In genomic region chr4:129572236-129573092, GRCm38 (mm10) we compare ENCODE assay signal across 17 mouse cellular contexts. TPM values are rescaled to one million over a fixed set of nuclear protein-coding genes. Genes with fewer than 3 reads are reported as not detected.
DNase-seq lines count a peak whose midpoint lies in the region; ATAC-seq and TF ChIP-seq lines count a peak whose summit lies in the region.
"Had no signal": no experiment of that assay in that cellular context is flagged by ENCODE, and none has a peak within 500 bp of the region (broad histone marks: within the 10 kb centered on the region; RNA-seq: fewer than 3 reads in every experiment).

No protein-coding gene starts in this region.

- no peak for TF ChIP-seq POLR2A in kidney, adult 2 months (IDR thresholded peaks at IDR 0.05; ENCODE audit: low read depth, low read length)

- H3K36me3 ChIP-seq in kidney, adult 2 months (ENCODE audit: control insufficient read depth, insufficient read depth, low read length), result no peaks in the 10 kb centered on the region
- no peaks in the 10 kb centered on the region for H3K36me3 ChIP-seq in liver, embryonic 15.5 days (replicated peaks)
- H3K36me3 ChIP-seq: embryonic facial prominence, embryonic 15.5 days; forebrain, embryonic 15.5 days; hindbrain, embryonic 15.5 days; limb, embryonic 12.5 days; midbrain, embryonic 10.5 days had no signal

- H3K4me2 ChIP-seq in liver, embryonic 15.5 days, result no peak overlapping the region
- H3K4me2 ChIP-seq: embryonic facial prominence, embryonic 15.5 days; forebrain, embryonic 15.5 days; hindbrain, embryonic 15.5 days; limb, embryonic 12.5 days had no signal

- H3K4me3 ChIP-seq in kidney, adult 2 months (ENCODE audit: insufficient read depth, low read depth, low read length), result no peak overlapping the region
- no peak overlapping the region for H3K4me3 ChIP-seq in liver, embryonic 15.5 days (replicated peaks)
- H3K4me3 ChIP-seq: embryonic facial prominence, embryonic 15.5 days; forebrain, embryonic 15.5 days; hindbrain, embryonic 15.5 days; limb, embryonic 12.5 days; midbrain, embryonic 10.5 days; myocyte had no signal

- no peaks in the 10 kb centered on the region for H3K27me3 ChIP-seq in kidney, adult 2 months (replicated peaks; ENCODE audit: control insufficient read depth, insufficient read depth, low read length)
- H3K27me3 ChIP-seq in liver, embryonic 15.5 days, result peaks cover 31% of the 10 kb centered on the region
- H3K27me3 ChIP-seq: embryonic facial prominence, embryonic 15.5 days; forebrain, embryonic 15.5 days; hindbrain, embryonic 15.5 days; limb, embryonic 12.5 days had no signal

- WGBS in kidney, adult 2 months, result 67% methylated on average over 13 of the region's 13 CpGs
- 64% methylated on average over 13 of the region's 13 CpGs for WGBS in liver, embryonic 15.5 days (ENCODE audit: insufficient replicate concordance)

- no peak overlapping the region for H3K9ac ChIP-seq in liver, embryonic 15.5 days
- H3K9ac ChIP-seq: embryonic facial prominence, embryonic 15.5 days; forebrain, embryonic 15.5 days; hindbrain, embryonic 15.5 days; limb, embryonic 12.5 days had no signal

- DNase-seq in adrenal gland, adult (ENCODE audit: inconsistent age in 2 of 2, low spot score in 1 of 2), result peak; percentile 55 to 65
- no peak for DNase-seq in adrenal gland, postnatal 10 days
- peak; percentile 68 for DNase-seq in kidney, adult 2 months
- no peak for DNase-seq in kidney, adult 11 months
- peak; percentile 48 for DNase-seq in kidney, adult 9 months
- DNase-seq in spleen, postnatal 14 days (ENCODE audit: low spot score in 2 of 2), result no peak
- DNase-seq: cerebellum, postnatal 25 days; gastrocnemius, postnatal 14 days had no signal

- no peaks in the 10 kb centered on the region for H3K4me1 ChIP-seq in kidney, adult 2 months (ENCODE audit: control insufficient read depth, insufficient read depth, low read length)
- H3K4me1 ChIP-seq in liver, embryonic 15.5 days (replicated peaks), result peaks cover 10% of the 10 kb centered on the region
- H3K4me1 ChIP-seq: embryonic facial prominence, embryonic 15.5 days had no signal

- H3K27ac ChIP-seq in kidney, adult 2 months (ENCODE audit: insufficient read depth, low read depth, low read length), result peak overlapping the region; percentile 79
- no peak overlapping the region for H3K27ac ChIP-seq in liver, embryonic 15.5 days (replicated peaks)
- H3K27ac ChIP-seq: embryonic facial prominence, embryonic 15.5 days; forebrain, embryonic 15.5 days; hindbrain, embryonic 15.5 days; limb, embryonic 12.5 days; midbrain, embryonic 10.5 days had no signal

- no peak for TF ChIP-seq CTCF in kidney, adult 2 months (conservative IDR thresholded peaks at IDR 0.05; ENCODE audit: insufficient read depth, insufficient read length, low read depth, low read length)

- ATAC-seq in liver, embryonic 15.5 days (ENCODE audit: insufficient read depth), result 0 out of 2 replicates have a peak, but pooled peaks have one; percentile 38
- no peak for ATAC-seq in megakaryocyte-erythroid progenitor cell, adult 5-6 weeks (replicated peaks; ENCODE audit: low FRiP score, low TSS enrichment, poor library complexity, severe bottlenecking)
- ATAC-seq: forebrain, embryonic 15.5 days had no signal

- H3K9me3 ChIP-seq in liver, embryonic 15.5 days (replicated peaks), result no peaks in the 10 kb centered on the region
- H3K9me3 ChIP-seq: embryonic facial prominence, embryonic 15.5 days; forebrain, embryonic 15.5 days; hindbrain, embryonic 15.5 days; limb, embryonic 12.5 days; midbrain, embryonic 10.5 days had no signal

RNA-seq across cellular contexts. Expression of gene Lck, which starts 1.0 kb away (rescaled TPM):
- 1 to 10 TPM; 8.1 to 9.8 TPM for total RNA-seq in adrenal gland, postnatal 10 days (2021)
- 2.3 and 12.7 TPM in 2 replicates for polyA plus RNA-seq in kidney, adult 2 months (2012; rRNA removed)
- polyA plus RNA-seq in liver, embryonic 15.5 days (2015; fragmentation: Nextera tagmentation; extraction: Ambion mirVana), result 2.4 and 3.3 TPM in 2 replicates
- 12.7 and 12.8 TPM in 2 replicates for total RNA-seq in megakaryocyte-erythroid progenitor cell, adult 5-6 weeks (2014; fragmentation: Nextera tagmentation)
- total RNA-seq in megakaryocyte-erythroid progenitor cell, adult 5-6 weeks (2017), result 3.7 and 11.6 TPM in 2 replicates

RNA-seq across cellular contexts. Expression of gene Fam167b, which starts 5.9 kb away (rescaled TPM):
- 10 to 100 TPM; 24.4 to 28.1 TPM for total RNA-seq in adrenal gland, postnatal 10 days (2021)
- 24.6 and 27.2 TPM in 2 replicates for polyA plus RNA-seq in kidney, adult 2 months (2012; rRNA removed)
- 6.7 and 7.2 TPM in 2 replicates for polyA plus RNA-seq in liver, embryonic 15.5 days (2015; fragmentation: Nextera tagmentation; extraction: Ambion mirVana)
- not detected in 2 replicates for total RNA-seq in megakaryocyte-erythroid progenitor cell, adult 5-6 weeks (2014; fragmentation: Nextera tagmentation)
- total RNA-seq in megakaryocyte-erythroid progenitor cell, adult 5-6 weeks (2017), result not detected in 2 replicates
- total RNA-seq: ES-E14 had no signal

RNA-seq across cellular contexts. Expression of gene Eif3i, which starts 28.0 kb away (rescaled TPM):
- 100 to 1,000 TPM; 192 to 198 TPM for total RNA-seq in adrenal gland, postnatal 10 days (2021)
- polyA plus RNA-seq in kidney, adult 2 months (2012; rRNA removed), result 311 TPM in 2 replicates
- polyA plus RNA-seq in liver, embryonic 15.5 days (2015; fragmentation: Nextera tagmentation; extraction: Ambion mirVana), result 156 and 159 TPM in 2 replicates
- total RNA-seq in megakaryocyte-erythroid progenitor cell, adult 5-6 weeks (2014; fragmentation: Nextera tagmentation), result 425 and 431 TPM in 2 replicates
- total RNA-seq in megakaryocyte-erythroid progenitor cell, adult 5-6 weeks (2017), result 323 and 412 TPM in 2 replicates

RNA-seq across cellular contexts. Expression of gene Tmem234, which starts 28.0 kb away (rescaled TPM):
- 10 to 100 TPM; 83.6 to 86.2 TPM for total RNA-seq in adrenal gland, postnatal 10 days (2021)
- 160 and 162 TPM in 2 replicates for polyA plus RNA-seq in kidney, adult 2 months (2012; rRNA removed)
- 113 and 115 TPM in 2 replicates for polyA plus RNA-seq in liver, embryonic 15.5 days (2015; fragmentation: Nextera tagmentation; extraction: Ambion mirVana)
- total RNA-seq in megakaryocyte-erythroid progenitor cell, adult 5-6 weeks (2014; fragmentation: Nextera tagmentation), result 116 and 126 TPM in 2 replicates
- 89.9 and 120 TPM in 2 replicates for total RNA-seq in megakaryocyte-erythroid progenitor cell, adult 5-6 weeks (2017)

RNA-seq across cellular contexts. Expression of gene Hdac1, which starts 30.0 kb away (rescaled TPM):
- total RNA-seq in adrenal gland, postnatal 10 days (2021), result 10 to 100 TPM; 54.5 to 59.1 TPM
- 35.4 and 41.6 TPM in 2 replicates for polyA plus RNA-seq in kidney, adult 2 months (2012; rRNA removed)
- polyA plus RNA-seq in liver, embryonic 15.5 days (2015; fragmentation: Nextera tagmentation; extraction: Ambion mirVana), result 98.9 and 100 TPM in 2 replicates
- total RNA-seq in megakaryocyte-erythroid progenitor cell, adult 5-6 weeks (2014; fragmentation: Nextera tagmentation), result 136 and 147 TPM in 2 replicates
- 72.7 and 76.2 TPM in 2 replicates for total RNA-seq in megakaryocyte-erythroid progenitor cell, adult 5-6 weeks (2017)

Comparison
In these comparisons a context has a peak if more than half of its experiments do, and no peak if none do; other contexts are left out.
1. DNase-seq: peak in adrenal gland, adult (2 of 2), kidney, adult 2 months (single experiment) and kidney, adult 9 months (single experiment); none in adrenal gland, postnatal 10 days (single experiment), kidney, adult 11 months (single experiment) and spleen, postnatal 14 days (0 of 2).
2. RNA of gene Fam167b, which starts 5.9 kb away (total RNA-seq): 24.4 to 28.1 TPM in adrenal gland, postnatal 10 days; not detected in megakaryocyte-erythroid progenitor cell, adult 5-6 weeks; every median in the first group is over 10 times any median in the second.